In the genomic region with DNA sequence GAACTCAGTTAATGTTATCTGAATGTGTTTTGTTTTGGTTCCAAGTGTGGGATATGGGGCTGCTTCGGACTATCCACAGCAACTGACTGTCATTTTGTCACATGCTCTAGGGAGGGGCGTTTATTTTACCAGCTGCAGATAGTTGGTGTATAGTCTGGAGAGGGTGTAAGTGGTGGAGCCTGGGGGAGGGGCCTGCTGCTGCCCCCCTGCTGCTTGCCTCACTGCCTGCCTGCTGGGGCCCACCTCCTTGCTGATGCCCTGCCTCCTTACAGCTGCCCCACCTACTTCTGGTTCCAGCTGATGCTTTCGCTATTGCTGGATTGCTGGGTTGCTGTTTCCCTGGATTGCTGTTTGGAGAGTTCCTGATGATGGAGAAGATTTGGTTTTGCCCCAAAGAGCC, we compare ENCODE assay signal across 21 mouse cellular contexts. TPM values are rescaled to one million over a fixed set of nuclear protein-coding genes. Genes with fewer than 3 reads are reported as not detected.
DNase-seq lines count a peak whose midpoint lies in the region; ATAC-seq and TF ChIP-seq lines count a peak whose summit lies in the region.
"Had no signal": no experiment of that assay in that cellular context is flagged by ENCODE, and none has a peak within 500 bp of the region (broad histone marks: within the 10 kb centered on the region; RNA-seq: fewer than 3 reads in every experiment).

No protein-coding gene starts in this region.

- 0 out of 2 replicates have a peak, but pooled peaks have one; percentile 43 for ATAC-seq in embryonic facial prominence, embryonic 15.5 days (ENCODE audit: insufficient number of reproducible peaks, low FRiP score, low TSS enrichment, low read depth)
- ATAC-seq in heart, postnatal 0 days (ENCODE audit: insufficient read depth, low read depth), result no peak
- peak; percentile 78 for ATAC-seq in lung, embryonic 16.5 days (ENCODE audit: low read depth)
- ATAC-seq: activated CD4-positive, CD25-positive, alpha-beta regulatory T cell, adult 4 months; liver, embryonic 12.5 days had no signal

- no peaks in the 10 kb centered on the region for H3K4me1 ChIP-seq in embryonic facial prominence, embryonic 15.5 days
- H3K4me1 ChIP-seq in embryonic facial prominence, embryonic 10.5 days, result peaks cover 4% of the 10 kb centered on the region
- no peaks in the 10 kb centered on the region for H3K4me1 ChIP-seq in heart, postnatal 0 days (ENCODE audit: control insufficient read depth, insufficient read depth)
- H3K4me1 ChIP-seq in heart, embryonic 10.5 days, result peaks cover 7% of the 10 kb centered on the region
- H3K4me1 ChIP-seq in lung, embryonic 16.5 days (replicated peaks; ENCODE audit: control insufficient read depth, insufficient read depth, low read length), result 0 out of 2 replicates have a peak, but pooled peaks cover 3% of the 10 kb centered on the region
- H3K4me1 ChIP-seq in lung, adult 2 months (ENCODE audit: control insufficient read depth, insufficient read depth, low read length), result no peaks in the 10 kb centered on the region
- H3K4me1 ChIP-seq: liver, embryonic 12.5 days had no signal

- no peak for TF ChIP-seq CTCF in heart, postnatal 0 days (IDR thresholded peaks at IDR 0.05; ENCODE audit: low read depth)
- TF ChIP-seq CTCF in lung, adult 2 months (IDR thresholded peaks at IDR 0.05; ENCODE audit: insufficient read depth, low read length), result no peak

- no peaks in the 10 kb centered on the region for H3K9me3 ChIP-seq in embryonic facial prominence, embryonic 15.5 days (replicated peaks)
- no peaks in the 10 kb centered on the region for H3K9me3 ChIP-seq in embryonic facial prominence, embryonic 10.5 days
- H3K9me3 ChIP-seq in heart, postnatal 0 days (replicated peaks; ENCODE audit: control insufficient read depth, low read length), result no peaks in the 10 kb centered on the region
- no peaks in the 10 kb centered on the region for H3K9me3 ChIP-seq in heart, embryonic 10.5 days
- H3K9me3 ChIP-seq in lung, embryonic 16.5 days (ENCODE audit: control insufficient read depth, low read length), result no peaks in the 10 kb centered on the region
- H3K9me3 ChIP-seq: liver, embryonic 12.5 days; midbrain, embryonic 10.5 days had no signal

- no peak for TF ChIP-seq EP300 in heart, postnatal 0 days (IDR thresholded peaks at IDR 0.05; ENCODE audit: low read depth)

- H3K4me2 ChIP-seq in embryonic facial prominence, embryonic 15.5 days (replicated peaks), result no peak overlapping the region
- H3K4me2 ChIP-seq in heart, postnatal 0 days (ENCODE audit: low read depth, low read length), result 0 out of 2 replicates have a peak overlapping the region, but pooled peaks have one; percentile 10
- H3K4me2 ChIP-seq in lung, embryonic 16.5 days (ENCODE audit: low read depth, low read length), result 0 out of 2 replicates have a peak overlapping the region, but pooled peaks have one; percentile 11
- H3K4me2 ChIP-seq: hindbrain, embryonic 14.5 days; liver, embryonic 12.5 days had no signal

- no peaks in the 10 kb centered on the region for H3K27me3 ChIP-seq in embryonic facial prominence, embryonic 15.5 days
- H3K27me3 ChIP-seq in embryonic facial prominence, embryonic 10.5 days (replicated peaks; ENCODE audit: low read depth, poor library complexity, severe bottlenecking), result no peaks in the 10 kb centered on the region
- no peaks in the 10 kb centered on the region for H3K27me3 ChIP-seq in heart, postnatal 0 days (ENCODE audit: control insufficient read depth, insufficient read depth, low read length)
- no peaks in the 10 kb centered on the region for H3K27me3 ChIP-seq in heart, embryonic 10.5 days (ENCODE audit: insufficient read depth, poor library complexity, severe bottlenecking)
- H3K27me3 ChIP-seq in lung, embryonic 16.5 days (ENCODE audit: control insufficient read depth, insufficient read depth, low read depth, low read length), result no peaks in the 10 kb centered on the region
- H3K27me3 ChIP-seq: liver, embryonic 12.5 days had no signal

- DNase-seq in embryonic facial prominence, embryonic 10.5 days (ENCODE audit: low spot score), result no peak
- DNase-seq in heart, postnatal 0 days (ENCODE audit: low spot score), result no peak
- no peak for DNase-seq in heart, embryonic 10.5 days (ENCODE audit: low spot score)
- no peak for DNase-seq in lung, adult 2 months
- peak; percentile 22 for DNase-seq in R1 (ENCODE audit: low read depth, low spot score)
- no peak for DNase-seq in testis, postnatal 14 days (ENCODE audit: low spot score)
- DNase-seq: adrenal gland, postnatal 14 days; cerebellum, adult 11-12 months; cerebellum, postnatal 25 days; heart, postnatal 10 days; kidney, adult 9 months; right cerebral cortex, postnatal 25 days; thymus, adult 18-20 months had no signal

- no peak overlapping the region for H3K9ac ChIP-seq in embryonic facial prominence, embryonic 15.5 days
- no peak overlapping the region for H3K9ac ChIP-seq in heart, postnatal 0 days (replicated peaks; ENCODE audit: low read depth, low read length)
- no peak overlapping the region for H3K9ac ChIP-seq in lung, embryonic 16.5 days (ENCODE audit: low read length)
- H3K9ac ChIP-seq: hindbrain, embryonic 14.5 days; liver, embryonic 12.5 days had no signal

- H3K4me3 ChIP-seq in embryonic facial prominence, embryonic 15.5 days (replicated peaks), result no peak overlapping the region
- no peak overlapping the region for H3K4me3 ChIP-seq in embryonic facial prominence, embryonic 10.5 days
- no peak overlapping the region for H3K4me3 ChIP-seq in heart, postnatal 0 days (ENCODE audit: low read depth, low read length)
- H3K4me3 ChIP-seq in heart, embryonic 10.5 days, result no peak overlapping the region
- no peak overlapping the region for H3K4me3 ChIP-seq in lung, embryonic 16.5 days (ENCODE audit: low read length)
- no peak overlapping the region for H3K4me3 ChIP-seq in lung, adult 2 months (replicated peaks; ENCODE audit: extremely low read depth, low read depth, low read length)
- H3K4me3 ChIP-seq: layer of hippocampus, adult 2 months; liver, embryonic 12.5 days; midbrain, embryonic 10.5 days had no signal

- 34% methylated on average over 3 of the region's 3 CpGs for WGBS in embryonic facial prominence, embryonic 15.5 days
- 41% methylated on average over 3 of the region's 3 CpGs for WGBS in embryonic facial prominence, embryonic 10.5 days
- WGBS in heart, postnatal 0 days, result 14% methylated on average over 3 of the region's 3 CpGs
- 15% methylated on average over 3 of the region's 3 CpGs for WGBS in heart, embryonic 10.5 days
- 25% methylated on average over 3 of the region's 3 CpGs for WGBS in lung, embryonic 16.5 days
- 31% methylated on average over 3 of the region's 3 CpGs for WGBS in lung, adult 2 months

- TF ChIP-seq POLR2A in lung, adult 2 months (IDR thresholded peaks at IDR 0.05; ENCODE audit: borderline replicate concordance, extremely low read depth, low read depth, low read length), result no peak

- no peak overlapping the region for H3K27ac ChIP-seq in embryonic facial prominence, embryonic 15.5 days (replicated peaks)
- no peak overlapping the region for H3K27ac ChIP-seq in embryonic facial prominence, embryonic 10.5 days (replicated peaks)
- H3K27ac ChIP-seq in heart, postnatal 0 days (ENCODE audit: low read depth), result no peak overlapping the region
- no peak overlapping the region for H3K27ac ChIP-seq in heart, embryonic 10.5 days
- H3K27ac ChIP-seq in lung, embryonic 16.5 days (ENCODE audit: low read length), result no peak overlapping the region
- H3K27ac ChIP-seq: hindbrain, embryonic 14.5 days; layer of hippocampus, adult 2 months; liver, embryonic 12.5 days; midbrain, embryonic 10.5 days had no signal

- no peaks in the 10 kb centered on the region for H3K36me3 ChIP-seq in embryonic facial prominence, embryonic 15.5 days
- no peaks in the 10 kb centered on the region for H3K36me3 ChIP-seq in embryonic facial prominence, embryonic 10.5 days (replicated peaks)
- no peaks in the 10 kb centered on the region for H3K36me3 ChIP-seq in heart, postnatal 0 days (replicated peaks; ENCODE audit: control insufficient read depth, insufficient read depth, low read length)
- no peaks in the 10 kb centered on the region for H3K36me3 ChIP-seq in heart, embryonic 10.5 days
- no peaks in the 10 kb centered on the region for H3K36me3 ChIP-seq in lung, embryonic 16.5 days (ENCODE audit: control insufficient read depth, insufficient read depth, low read length)
- H3K36me3 ChIP-seq: liver, embryonic 12.5 days; midbrain, embryonic 10.5 days had no signal

RNA-seq across cellular contexts. Expression of gene Sgpp2, which starts 31.0 kb away (rescaled TPM):
- polyA plus RNA-seq in embryonic facial prominence, embryonic 15.5 days (2015; fragmentation: Nextera tagmentation; extraction: Ambion mirVana), result 3.2 and 3.6 TPM in 2 replicates
- 5.6 and 9.0 TPM in 2 replicates for polyA plus RNA-seq in embryonic facial prominence, embryonic 10.5 days (2016; fragmentation: Nextera tagmentation; extraction: Ambion mirVana)
- total RNA-seq in heart, postnatal 0 days (2014; rRNA removed; ENCODE audit: low replicate concordance), result not detected in 2 replicates
- 0.07 TPM in 2 replicates for polyA plus RNA-seq in heart, postnatal 0 days (2015; fragmentation: Nextera tagmentation; extraction: Ambion mirVana)
- 0.11 and 0.65 TPM in 2 replicates for polyA plus RNA-seq in heart, embryonic 10.5 days (2016; fragmentation: Nextera tagmentation; extraction: Ambion mirVana)
- 0.95 and 1.1 TPM in 2 replicates for polyA plus RNA-seq in lung, embryonic 16.5 days (2015; fragmentation: Nextera tagmentation; extraction: Ambion mirVana)
- polyA plus RNA-seq in lung, adult 2 months (2012; rRNA removed), result 25.1 and 33.7 TPM in 2 replicates
- total RNA-seq: gastrocnemius, adult 8-10 months; heart, postnatal 10 days had no signal
